Mouse (Mus musculus): ENCODE measurements at regions not wholly inside any gene's neighbourhood (a gene's known extent, or its start where the extent isn't known, plus 50 kb on each side); places are given as distances from the start of the nearest gene placed in this dataset.
A peak's percentile ranks its signal among the peaks of the same experiment; 100 is the strongest.

GRCm38 (mm10) chr9:94287559-94287958, 250.3 kb downstream of the 1190002N15Rik start:
- Histone ChIP-seq H3K4me1 (ENCODE audit: control insufficient read depth, insufficient read depth, low read length) (no peaks in the 10 kb centered on the region), H3K4me3 (replicated peaks; ENCODE audit: extremely low read depth, low read depth, low read length) (no peak overlapping the region)
- no peak for DNase-seq
- 33% methylated on average over 2 of the region's 2 CpGs for WGBS
- TF ChIP-seq POLR2A (IDR thresholded peaks at IDR 0.05; ENCODE audit: borderline replicate concordance, extremely low read depth, low read depth, low read length) (no peak), CTCF (IDR thresholded peaks at IDR 0.05; ENCODE audit: insufficient read depth, low read length) (no peak)

GRCm38 (mm10) chr9:94278657-94279585, 259.0 kb downstream of the 1190002N15Rik start:
- TF ChIP-seq CTCF (IDR thresholded peaks at IDR 0.05; ENCODE audit: insufficient read depth, low read length) (no peak), POLR2A (IDR thresholded peaks at IDR 0.05; ENCODE audit: borderline replicate concordance, extremely low read depth, low read depth, low read length) (no peak)
- H3K4me1 ChIP-seq (ENCODE audit: control insufficient read depth, insufficient read depth, low read length): no peaks in the 10 kb centered on the region
- WGBS: 74% methylated on average over 4 of the region's 4 CpGs
- H3K4me3 ChIP-seq (replicated peaks; ENCODE audit: extremely low read depth, low read depth, low read length): no peak overlapping the region
- no peak for DNase-seq

- Histone ChIP-seq H3K4me1 (ENCODE audit: control insufficient read depth, insufficient read depth, low read length) (no peaks in the 10 kb centered on the region), H3K4me3 (replicated peaks; ENCODE audit: extremely low read depth, low read depth, low read length) (no peak overlapping the region)
- no peak for DNase-seq
- TF ChIP-seq CTCF (IDR thresholded peaks at IDR 0.05; ENCODE audit: insufficient read depth, low read length) (no peak), POLR2A (IDR thresholded peaks at IDR 0.05; ENCODE audit: borderline replicate concordance, extremely low read depth, low read depth, low read length) (no peak)
- 68% methylated on average over 3 of the region's 3 CpGs for WGBS
These were observed 260.8 kb downstream of the 1190002N15Rik start for GRCm38 (mm10) chr9:94277096-94277495.

GRCm38 (mm10) chr9:94269213-94269612, 268.7 kb downstream of the 1190002N15Rik start:
- TF ChIP-seq POLR2A (IDR thresholded peaks at IDR 0.05; ENCODE audit: borderline replicate concordance, extremely low read depth, low read depth, low read length): no peak
- no peak for TF ChIP-seq CTCF (IDR thresholded peaks at IDR 0.05; ENCODE audit: insufficient read depth, low read length)
- Histone ChIP-seq H3K4me3 (replicated peaks; ENCODE audit: extremely low read depth, low read depth, low read length) (no peak overlapping the region), H3K4me1 (ENCODE audit: control insufficient read depth, insufficient read depth, low read length) (no peaks in the 10 kb centered on the region)
- DNase-seq: no peak
- 85% methylated on average over 5 of the region's 5 CpGs for WGBS

- Histone ChIP-seq H3K4me3 (replicated peaks; ENCODE audit: extremely low read depth, low read depth, low read length) (no peak overlapping the region), H3K4me1 (ENCODE audit: control insufficient read depth, insufficient read depth, low read length) (no peaks in the 10 kb centered on the region)
- no peak for TF ChIP-seq CTCF (IDR thresholded peaks at IDR 0.05; ENCODE audit: insufficient read depth, low read length)
- TF ChIP-seq POLR2A (IDR thresholded peaks at IDR 0.05; ENCODE audit: borderline replicate concordance, extremely low read depth, low read depth, low read length): no peak
- 90% methylated on average over 1 of the region's 1 CpGs for WGBS
- DNase-seq: no peak
These were observed 270.6 kb downstream of the 1190002N15Rik start for GRCm38 (mm10) chr9:94267243-94267642.

- H3K4me3 ChIP-seq (replicated peaks; ENCODE audit: extremely low read depth, low read depth, low read length): no peak overlapping the region
- WGBS: 84% methylated on average over 8 of the region's 8 CpGs
- no peak for DNase-seq
- TF ChIP-seq POLR2A (IDR thresholded peaks at IDR 0.05; ENCODE audit: borderline replicate concordance, extremely low read depth, low read depth, low read length): no peak
- TF ChIP-seq CTCF (IDR thresholded peaks at IDR 0.05; ENCODE audit: insufficient read depth, low read length): no peak
- H3K4me1 ChIP-seq (ENCODE audit: control insufficient read depth, insufficient read depth, low read length): no peaks in the 10 kb centered on the region
These were observed 298.2 kb downstream of the 1190002N15Rik start for GRCm38 (mm10) chr9:94239479-94240241.

- no peak overlapping the region for H3K4me3 ChIP-seq (replicated peaks; ENCODE audit: extremely low read depth, low read depth, low read length)
- no peaks in the 10 kb centered on the region for H3K4me1 ChIP-seq (ENCODE audit: control insufficient read depth, insufficient read depth, low read length)
- TF ChIP-seq POLR2A (IDR thresholded peaks at IDR 0.05; ENCODE audit: borderline replicate concordance, extremely low read depth, low read depth, low read length): no peak
- no peak for TF ChIP-seq CTCF (IDR thresholded peaks at IDR 0.05; ENCODE audit: insufficient read depth, low read length)
- DNase-seq: no peak
These were observed 299.3 kb downstream of the 1190002N15Rik start for GRCm38 (mm10) chr9:94238565-94238964.

- WGBS: 82% methylated on average over 2 of the region's 2 CpGs
- TF ChIP-seq POLR2A (IDR thresholded peaks at IDR 0.05; ENCODE audit: borderline replicate concordance, extremely low read depth, low read depth, low read length) (no peak), CTCF (IDR thresholded peaks at IDR 0.05; ENCODE audit: insufficient read depth, low read length) (no peak)
- Histone ChIP-seq H3K4me3 (replicated peaks; ENCODE audit: extremely low read depth, low read depth, low read length) (no peak overlapping the region), H3K4me1 (ENCODE audit: control insufficient read depth, insufficient read depth, low read length) (no peaks in the 10 kb centered on the region)
- no peak for DNase-seq
These were observed 308.3 kb downstream of the 1190002N15Rik start for GRCm38 (mm10) chr9:94229537-94229936.

GRCm38 (mm10) chr9:94219116-94219515, 318.8 kb downstream of the 1190002N15Rik start:
- 46% methylated on average over 2 of the region's 2 CpGs for WGBS
- H3K4me1 ChIP-seq (ENCODE audit: control insufficient read depth, insufficient read depth, low read length): no peaks in the 10 kb centered on the region
- peak; percentile 13 for DNase-seq
- no peak overlapping the region for H3K4me3 ChIP-seq (replicated peaks; ENCODE audit: extremely low read depth, low read depth, low read length)
- TF ChIP-seq POLR2A (IDR thresholded peaks at IDR 0.05; ENCODE audit: borderline replicate concordance, extremely low read depth, low read depth, low read length) (no peak), CTCF (IDR thresholded peaks at IDR 0.05; ENCODE audit: insufficient read depth, low read length) (no peak)
